Mouse (Mus musculus) CD4-positive, CD25-positive, alpha-beta regulatory T cell, adult 2 months (primary cell): ENCODE data around the gene Ncapd2.
A peak's percentile ranks its signal among the peaks of the same experiment; 100 is the strongest.

ENCODE experiments used
- DNase-seq: peaks from one replicate; pipeline ENCODE4 v3.0.0-alpha.2; 2012; ENCODE audit warnings: low read depth, low spot score

The Ncapd2 gene

DNA sequence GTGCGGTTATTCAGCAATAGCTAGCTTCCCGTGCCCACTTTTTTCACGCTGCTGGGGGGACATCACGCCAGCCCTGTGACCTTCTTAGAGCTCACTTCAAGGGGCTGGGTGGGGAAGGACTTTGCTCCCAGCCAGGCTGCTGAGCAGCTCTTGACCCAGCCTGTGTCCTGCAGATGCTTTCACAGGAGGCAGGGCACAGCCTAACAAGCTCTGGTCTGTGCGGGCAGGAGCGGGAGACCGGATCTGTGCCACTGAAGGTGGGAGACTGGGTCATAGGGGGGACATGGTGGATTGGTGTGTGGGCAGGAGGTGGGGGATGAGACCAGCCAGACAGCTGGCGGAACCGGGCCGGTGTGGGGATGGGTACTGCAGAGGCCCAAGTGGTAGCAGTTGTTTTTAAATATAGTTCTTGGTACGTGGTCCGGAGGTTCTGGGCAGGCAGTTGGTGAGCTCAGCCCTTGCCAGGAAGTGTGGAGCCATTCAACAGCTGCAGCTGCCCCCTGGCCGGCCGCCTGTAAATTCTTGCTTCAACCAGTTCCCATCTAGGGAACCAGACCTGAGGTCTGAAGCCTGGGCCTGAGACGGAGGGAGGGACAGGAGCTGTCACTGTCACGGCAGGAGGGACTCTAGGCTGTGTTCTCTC, 42.5 kb downstream of the Ncapd2 start:
- no peak for DNase-seq

- DNase-seq, result no peak
These were observed 43.1 kb downstream of the Ncapd2 start for GRCm38 (mm10) chr6:125148251-125148925.

- DNase-seq, result no peak
These were observed 44.2 kb downstream of the Ncapd2 start for GRCm38 (mm10) chr6:125147329-125147728.

- DNase-seq, result no peak
These were observed 44.7 kb downstream of the Ncapd2 start for GRCm38 (mm10) chr6:125146797-125147196.

DNA sequence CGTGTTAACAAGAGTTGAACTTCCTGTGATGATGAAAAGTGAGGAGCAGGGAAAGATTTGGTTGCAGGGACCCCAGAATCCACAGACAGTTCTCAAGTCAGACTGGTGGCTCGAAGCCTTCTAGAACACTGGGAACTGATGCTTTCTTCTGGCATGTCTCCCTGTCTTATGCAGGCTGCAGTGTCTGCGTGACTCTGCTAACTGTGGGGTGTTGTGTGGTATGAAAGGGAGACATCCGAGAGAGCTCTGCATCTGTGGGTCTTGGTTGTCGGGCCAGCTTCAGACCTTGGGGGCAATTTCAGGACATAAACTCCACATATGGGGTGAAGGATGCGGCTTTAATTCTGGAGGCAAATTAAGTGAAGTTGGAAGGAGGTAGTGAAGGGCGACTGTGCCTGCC, 45.4 kb downstream of the Ncapd2 start:
- no peak for DNase-seq

DNA sequence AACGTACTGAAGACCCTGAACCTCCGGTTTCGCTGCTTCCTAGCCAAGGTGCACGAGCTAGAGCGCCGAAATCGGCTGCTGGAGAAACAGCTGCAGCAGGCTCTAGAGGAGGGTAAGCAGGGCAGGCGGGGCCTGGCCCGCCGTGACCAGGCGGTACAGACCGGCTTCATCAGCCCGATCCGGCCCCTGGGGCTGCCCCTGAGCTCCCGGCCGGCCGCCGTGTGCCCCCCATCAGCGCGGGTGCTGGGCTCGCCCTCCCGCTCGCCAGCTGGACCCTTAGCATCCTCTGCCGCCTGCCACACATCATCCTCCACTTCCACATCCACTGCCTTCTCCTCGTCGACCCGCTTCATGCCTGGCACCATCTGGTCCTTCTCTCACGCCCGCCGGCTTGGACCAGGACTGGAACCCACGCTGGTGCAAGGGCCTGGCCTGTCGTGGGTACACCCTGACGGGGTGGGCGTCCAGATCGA, 46.0 kb downstream of the Ncapd2 start:
- no peak for DNase-seq

DNA sequence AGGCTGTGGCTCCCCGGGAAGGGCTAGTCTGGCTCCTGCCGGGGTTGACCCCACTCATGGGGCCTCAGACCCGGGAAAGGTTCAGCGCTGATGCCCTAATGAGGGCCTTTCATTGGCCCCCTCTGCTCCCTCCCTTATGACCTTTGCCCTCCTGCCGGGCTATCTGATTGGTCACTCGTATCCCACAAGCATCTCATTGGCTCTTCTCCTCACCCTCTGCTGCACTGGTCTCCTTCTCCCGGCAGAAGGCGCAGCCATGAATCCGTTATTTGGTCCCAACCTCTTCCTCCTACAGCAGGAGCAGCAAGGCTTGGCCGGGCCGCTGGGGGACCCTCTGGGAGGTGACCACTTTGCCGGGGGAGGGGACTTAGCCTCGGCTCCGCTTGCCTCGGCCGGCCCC, 46.5 kb downstream of the Ncapd2 start, which contains the start of gene Iffo1:
Iffo1 (plus strand) TSS at position 241 of the 400 bp plus-strand sequence.
- peak; percentile 91 for DNase-seq

- DNase-seq, result no peak
These were observed 47.6 kb downstream of the Ncapd2 start for GRCm38 (mm10) chr6:125143904-125144303.

DNA sequence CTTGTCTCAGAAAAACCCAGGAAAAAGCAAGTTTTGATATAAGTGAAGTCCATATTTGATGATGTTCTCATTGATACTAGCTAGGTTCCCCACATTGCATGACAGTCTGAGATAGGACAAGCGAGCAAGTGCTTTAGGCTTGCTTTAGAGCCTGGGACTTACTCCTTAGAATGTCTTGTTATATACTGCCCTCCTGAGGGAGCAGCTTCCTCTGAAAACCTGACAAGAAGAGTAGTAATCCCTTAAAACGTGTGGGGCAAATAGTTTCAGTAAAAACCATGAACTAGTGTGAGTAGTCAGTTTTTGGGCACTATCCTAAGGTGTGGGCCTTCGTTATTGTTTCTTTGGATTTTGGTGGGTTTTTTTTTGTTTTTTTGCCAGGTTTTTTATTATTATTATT, 48.4 kb downstream of the Ncapd2 start:
- no peak for DNase-seq

DNA sequence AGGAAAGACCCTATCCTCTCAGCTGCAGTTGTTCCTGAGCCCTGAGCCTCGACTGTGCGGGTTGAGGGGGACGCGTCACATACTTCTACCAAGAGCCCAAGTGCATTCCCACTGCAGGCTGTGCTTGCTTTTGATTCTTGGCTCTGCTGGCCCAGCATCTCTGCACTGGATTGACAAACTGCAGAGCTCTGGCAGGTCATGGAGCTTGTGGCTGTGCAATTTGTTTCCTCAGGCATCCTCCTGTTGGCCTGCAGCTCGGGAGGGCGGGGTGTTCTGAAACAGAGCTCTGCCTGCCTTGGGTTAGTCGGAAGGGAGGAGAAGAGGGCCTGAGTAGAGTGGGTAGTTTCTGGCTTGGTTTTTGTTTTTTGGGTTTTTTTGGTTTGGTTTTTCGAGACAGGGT, 49.1 kb downstream of the Ncapd2 start:
- no peak for DNase-seq

GRCm38 (mm10) chr6:125139747-125140146, 51.8 kb downstream of the Ncapd2 start:
- no peak for DNase-seq

DNA sequence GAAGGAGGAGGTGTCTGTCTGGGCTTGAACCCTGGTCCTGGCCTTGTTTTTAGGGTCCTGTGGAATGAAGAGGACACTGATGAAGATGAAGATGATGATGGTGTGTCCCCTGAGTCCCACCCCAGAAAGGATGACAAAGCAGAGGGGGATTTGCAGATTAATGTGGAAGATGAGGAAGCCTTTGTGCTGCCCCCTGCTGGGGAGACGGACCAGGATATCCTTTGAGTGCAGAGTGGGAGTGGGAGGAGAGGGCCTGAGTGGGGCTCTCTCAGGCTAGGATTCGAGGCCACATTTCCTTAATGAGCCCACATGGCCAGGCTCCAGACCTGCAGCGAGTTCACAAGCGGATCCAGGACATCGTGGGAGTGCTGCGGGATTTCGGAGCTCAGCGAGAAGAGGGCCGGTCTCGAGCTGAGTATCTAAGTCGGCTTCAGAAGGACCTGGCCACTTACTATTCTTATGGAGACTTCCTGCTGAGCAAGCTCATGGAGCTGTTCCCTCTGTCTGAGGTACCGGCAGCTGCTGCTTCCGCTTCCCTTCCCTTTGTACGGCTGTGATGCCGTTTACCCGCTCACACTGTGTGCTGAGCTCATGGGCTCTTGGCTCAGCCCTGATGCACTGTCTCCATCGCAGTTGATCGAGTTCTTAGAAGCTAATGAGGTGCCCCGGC, 54.4 kb downstream of the Ncapd2 start:
- DNase-seq, result peak; percentile 73

DNA sequence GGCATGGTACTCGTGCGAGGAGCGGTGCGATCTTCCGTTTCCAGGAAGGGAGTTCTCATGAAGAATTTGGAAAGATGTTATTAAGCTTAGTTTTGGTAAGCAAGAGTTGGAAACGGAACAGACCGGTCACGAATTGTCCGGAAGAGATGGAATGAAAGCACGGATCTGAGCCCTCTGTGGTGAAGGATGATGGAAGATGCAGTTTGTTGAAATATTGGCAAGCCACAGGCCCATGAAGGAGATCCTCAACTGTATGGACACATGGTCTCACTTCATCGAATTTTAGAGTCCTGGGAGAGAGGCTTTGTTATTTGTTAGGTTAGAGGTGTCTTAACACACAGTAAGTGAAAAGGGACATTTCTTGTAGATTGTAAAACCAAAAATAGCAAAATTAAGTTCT, 59.0 kb downstream of the Ncapd2 start:
- DNase-seq, result no peak

GRCm38 (mm10) chr6:125131302-125132156, 60.0 kb downstream of the Ncapd2 start, which contains the start of gene Nop2:
Gene Nop2 (plus strand): TSS chr6:125131909.
- peak; percentile 97 for DNase-seq

DNA sequence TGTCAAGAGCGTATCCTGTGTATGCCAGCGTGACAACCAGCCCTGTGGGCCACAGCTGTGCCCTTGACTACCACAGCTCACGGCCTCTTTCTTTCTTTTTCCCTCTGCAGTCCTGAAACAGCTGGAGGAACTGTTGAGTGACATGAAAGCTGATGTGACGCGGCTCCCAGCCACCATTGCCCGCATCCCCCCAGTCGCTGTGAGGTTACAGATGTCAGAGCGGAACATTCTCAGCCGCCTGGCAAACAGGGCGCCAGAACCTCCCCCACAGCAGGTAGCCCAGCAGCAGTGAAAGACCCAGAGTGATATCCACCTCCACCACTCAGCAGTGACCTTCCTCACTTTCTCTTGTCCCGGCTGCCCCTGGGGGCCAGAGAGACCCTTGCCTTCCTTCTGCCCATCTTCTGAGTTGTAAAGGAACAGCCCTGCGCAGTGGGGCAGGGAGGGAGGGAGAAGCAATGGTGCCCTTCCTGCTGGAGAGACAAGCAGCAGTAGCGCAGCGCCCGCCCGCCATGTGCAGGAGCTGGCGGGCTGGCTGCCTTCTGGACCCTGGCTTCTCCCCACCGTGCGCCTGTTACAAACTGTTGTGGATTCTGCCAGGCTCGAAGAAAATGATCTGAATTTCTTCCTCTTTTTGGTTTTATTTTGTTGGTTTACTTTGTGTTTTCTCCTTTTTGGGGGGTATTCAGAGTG, 61.6 kb downstream of the Ncapd2 start:
- DNase-seq, result peak; percentile 21

DNA sequence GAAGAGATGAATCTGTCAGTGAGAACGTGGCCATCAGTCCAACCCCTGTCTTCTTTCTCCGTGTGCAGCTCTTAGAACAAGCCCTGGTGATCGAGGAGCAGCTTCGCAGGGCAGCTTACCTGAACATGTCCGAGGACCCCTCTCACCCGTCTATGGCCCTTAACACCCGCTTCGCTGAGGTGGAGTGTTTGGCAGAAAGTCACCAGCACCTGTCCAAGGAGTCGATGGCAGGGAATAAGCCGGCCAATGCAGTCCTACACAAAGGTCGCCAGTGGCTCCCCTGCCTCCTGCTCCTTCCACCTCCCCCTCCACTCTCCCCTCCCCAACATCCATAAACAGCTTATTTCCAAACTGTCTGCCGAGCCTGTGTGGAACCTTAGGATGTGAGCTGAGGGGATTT, 62.8 kb downstream of the Ncapd2 start:
- DNase-seq, result no peak

GRCm38 (mm10) chr6:125119387-125119786, 72.1 kb downstream of the Ncapd2 start:
- DNase-seq, result no peak
